Mouse (Mus musculus): ENCODE results near the gene Gm4894.

Gm4894 gene

GRCm38 (mm10) chr9:49250231-49250630 lies at the start of gene Gm4894:
Gene Gm4894, plus strand, starts transcription at chr9:49250531.
- DNase-seq = no peak

GRCm38 (mm10) chr9:49206331-49206730 lies 44.0 kb upstream of the Gm4894 start:
- DNase-seq = no peak

- no peak for DNase-seq
Measured at GRCm38 (mm10) chr9:49211493-49211892, 38.8 kb upstream of the Gm4894 start.

GRCm38 (mm10) chr9:49214734-49215133 lies 35.6 kb upstream of the Gm4894 start:
- DNase-seq = no peak

- no peak for DNase-seq
Measured at GRCm38 (mm10) chr9:49217626-49218607, 32.4 kb upstream of the Gm4894 start.

- DNase-seq = no peak
Measured at GRCm38 (mm10) chr9:49224488-49224887, 25.8 kb upstream of the Gm4894 start.

GRCm38 (mm10) chr9:49227442-49227841 lies 22.9 kb upstream of the Gm4894 start:
- no peak for DNase-seq

- DNase-seq = no peak
Measured at GRCm38 (mm10) chr9:49229054-49229453, 21.3 kb upstream of the Gm4894 start.

- DNase-seq = peak; percentile 46
Measured at GRCm38 (mm10) chr9:49246839-49247238, 3.5 kb upstream of the Gm4894 start.

GRCm38 (mm10) chr9:49268949-49269348 lies 18.6 kb downstream of the Gm4894 start:
- DNase-seq = no peak

GRCm38 (mm10) chr9:49273566-49273965 lies 23.2 kb downstream of the Gm4894 start:
- DNase-seq = no peak

GRCm38 (mm10) chr9:49275976-49276375 lies 25.6 kb downstream of the Gm4894 start:
- DNase-seq = no peak

- no peak for DNase-seq
Measured at GRCm38 (mm10) chr9:49276542-49277334, 26.4 kb downstream of the Gm4894 start.

- no peak for DNase-seq
Measured at GRCm38 (mm10) chr9:49295101-49295500, 44.8 kb downstream of the Gm4894 start.

GRCm38 (mm10) chr9:49307576-49307975 lies 57.2 kb downstream of the Gm4894 start:
- DNase-seq = no peak

- DNase-seq = no peak
Measured at GRCm38 (mm10) chr9:49310821-49311220, 60.5 kb downstream of the Gm4894 start.

GRCm38 (mm10) chr9:49318638-49319037 lies 68.3 kb downstream of the Gm4894 start:
- DNase-seq = no peak

Data from thymus, postnatal 25 days (tissue).